Mouse (Mus musculus) limb, embryonic 15.5 days (tissue): ENCODE data around the gene Cped1. TPM values are rescaled to one million over a fixed set of nuclear protein-coding genes. Genes with fewer than 3 reads are reported as not detected.

Source experiments
- ATAC-seq: fragments of 200-750 bp; cut with Nextera tagmentation; 2 replicates; pipeline ENCODE4 v1.8.0; 2017; ENCODE audit warnings: low read depth, moderate TSS enrichment; ENCODE audit not compliant: insufficient number of reproducible peaks, low FRiP score, low TSS enrichment
- H3K27ac ChIP-seq: fragments of 300-500 bp; sonication (generic); 2 replicates; pipeline ENCODE4 v1.5.1; 2015; ENCODE audit warnings: moderate library complexity, mild to moderate bottlenecking, inconsistent platforms
- H3K27me3 ChIP-seq: fragments of 300-500 bp; sonication (generic); 2 replicates; pipeline ENCODE4 v1.6.1; 2015; ENCODE audit warnings: inconsistent platforms
- H3K36me3 ChIP-seq: fragments of 300-500 bp; sonication (generic); 2 replicates; pipeline ENCODE4 v1.6.1; 2015; ENCODE audit warnings: inconsistent platforms
- H3K4me1 ChIP-seq: fragments of 300-500 bp; sonication (generic); 2 replicates; pipeline ENCODE4 v1.6.1; 2015; ENCODE audit warnings: inconsistent platforms
- H3K4me2 ChIP-seq: fragments of 300-500 bp; sonication (generic); 2 replicates; pipeline ENCODE4 v1.6.1; 2015; ENCODE audit warnings: mild to moderate bottlenecking, inconsistent platforms
- H3K4me3 ChIP-seq: fragments of 300-500 bp; sonication (generic); 2 replicates; pipeline ENCODE4 v1.5.1; 2015; ENCODE audit warnings: mild to moderate bottlenecking, inconsistent platforms
- H3K9ac ChIP-seq: fragments of 300-500 bp; sonication (generic); 2 replicates; pipeline ENCODE4 v1.6.1; 2015; ENCODE audit warnings: inconsistent platforms
- H3K9me3 ChIP-seq: fragments of 300-500 bp; sonication (generic); 2 replicates; pipeline ENCODE4 v1.6.1; 2016; ENCODE audit warnings: inconsistent platforms
- WGBS: fragments of 180-500 bp; shearing (Covaris S2); methylation state at CpG from one replicate; pipeline ENCODE4 v1.1.7; 2015; 5-methylcytosine and 5-hydroxymethylcytosine counted together
- polyA plus RNA-seq: library from polyadenylated mRNA; unstranded; fragments of >200 nt; fragmentation: Nextera tagmentation; extraction: Ambion mirVana; gene quantifications from 2 replicates; pipeline ENCODE4 v1.2.1, GENCODE M21; 2015

Gene Cped1
- polyA plus RNA-seq, 1 experiment from 2014 or later, result 43.1 TPM

DNA sequence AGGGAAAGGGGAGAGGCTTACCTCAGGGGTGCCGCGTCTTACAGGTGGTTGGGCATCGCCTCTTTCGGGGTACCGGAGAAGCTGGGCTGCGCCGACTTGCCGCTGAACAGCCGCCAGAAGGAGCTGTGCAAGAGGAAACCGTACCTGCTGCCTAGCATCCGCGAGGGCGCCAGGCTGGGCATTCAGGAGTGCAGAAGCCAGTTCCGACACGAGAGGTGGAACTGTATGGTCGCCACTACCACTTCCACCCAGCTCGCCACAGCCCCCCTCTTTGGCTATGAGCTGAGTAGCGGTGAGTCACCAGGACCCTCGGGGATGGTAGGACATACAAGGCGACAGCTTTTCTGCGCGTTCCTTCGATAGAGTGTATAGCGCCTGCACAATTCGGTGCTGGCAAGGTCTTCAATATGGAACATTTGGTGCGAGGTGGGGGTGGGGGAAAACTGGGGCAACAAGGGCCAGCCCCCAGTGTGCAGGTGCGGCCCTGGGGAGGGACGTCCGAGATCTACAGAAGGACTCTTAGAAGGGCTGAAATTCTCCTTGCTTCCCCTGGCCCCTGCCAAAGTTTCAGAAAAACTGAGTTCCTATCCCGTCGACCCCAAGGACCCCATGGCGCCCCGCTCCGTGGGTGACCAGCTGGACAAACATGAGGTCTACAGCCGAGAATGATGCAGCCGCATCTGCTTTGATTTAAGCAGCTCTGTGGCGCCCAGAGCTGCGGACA, 303.2 kb downstream of the Cped1 start:
- under 1% methylated on average over 38 of the region's 38 CpGs for WGBS
- ATAC-seq, result peak; percentile 44

DNA sequence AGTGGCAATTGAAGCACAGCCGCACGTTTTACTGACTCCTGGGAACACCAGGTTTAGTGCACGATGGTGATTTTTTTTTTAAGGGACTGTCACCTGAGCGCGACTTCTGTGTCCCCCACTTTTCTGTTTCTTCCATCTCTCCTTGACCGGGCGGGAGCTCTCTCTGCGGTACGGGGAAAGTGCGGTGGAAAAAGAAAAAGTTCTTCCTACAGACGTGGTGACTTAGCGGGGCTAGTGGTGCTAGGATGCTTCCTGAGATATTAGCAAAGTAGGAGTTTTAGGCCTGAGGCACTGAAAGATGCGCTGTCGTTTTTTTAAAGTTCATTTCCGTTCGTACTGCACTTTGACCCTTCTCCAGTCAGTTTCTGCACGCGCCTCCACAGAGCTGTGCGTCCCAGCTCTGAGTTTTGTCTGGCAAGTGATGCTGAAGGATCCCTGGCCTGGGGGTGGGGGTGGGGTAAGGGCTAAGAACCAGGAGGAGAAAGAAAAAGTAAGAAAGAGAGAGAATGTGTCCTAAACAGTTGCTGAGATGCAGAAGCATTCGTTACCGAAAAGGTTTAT, 303.8 kb downstream of the Cped1 start:
- Histone ChIP-seq H3K9me3 (no peaks in the 10 kb centered on the region), H3K27me3 (peaks cover 46% of the 10 kb centered on the region), H3K4me2 (peak overlapping the region; percentile 81), H3K36me3 (no peaks in the 10 kb centered on the region), H3K27ac (no peak overlapping the region), H3K9ac (no peak overlapping the region), H3K4me1 (peaks cover 22% of the 10 kb centered on the region), H3K4me3 (peak overlapping the region; percentile 46)
- no peak for ATAC-seq
- 1% methylated on average over 21 of the region's 21 CpGs for WGBS

More for the DNA sequence above, 303.2 kb downstream of the Cped1 start:
- Histone ChIP-seq H3K4me1 (peaks cover 22% of the 10 kb centered on the region), H3K36me3 (no peaks in the 10 kb centered on the region), H3K4me3 (peak overlapping the region; percentile 46), H3K9ac (0 out of 2 replicates have a peak overlapping the region, but pooled peaks have one; percentile 10), H3K27me3 (peaks cover 46% of the 10 kb centered on the region), H3K27ac (no peak overlapping the region), H3K4me2 (peak overlapping the region; percentile 81), H3K9me3 (no peaks in the 10 kb centered on the region)

DNA sequence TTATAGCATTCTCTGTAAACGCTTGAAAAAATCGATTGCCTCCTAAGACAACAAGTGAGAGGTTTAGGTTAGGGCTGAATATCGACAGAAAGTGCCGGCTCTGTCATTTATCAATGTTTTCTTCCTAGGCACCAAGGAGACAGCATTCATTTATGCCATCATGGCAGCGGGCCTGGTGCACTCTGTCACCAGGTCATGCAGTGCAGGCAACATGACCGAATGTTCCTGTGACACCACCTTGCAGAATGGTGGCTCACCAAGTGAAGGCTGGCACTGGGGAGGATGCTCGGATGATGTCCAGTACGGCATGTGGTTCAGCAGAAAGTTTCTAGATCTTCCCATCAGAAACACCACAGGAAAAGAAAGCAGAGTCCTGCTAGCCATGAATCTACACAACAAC, 305.1 kb downstream of the Cped1 start:
- Histone ChIP-seq H3K9ac (no peak overlapping the region), H3K4me1 (peaks cover 22% of the 10 kb centered on the region), H3K27me3 (peaks cover 46% of the 10 kb centered on the region), H3K4me3 (no peak overlapping the region), H3K9me3 (no peaks in the 10 kb centered on the region), H3K4me2 (no peak overlapping the region), H3K27ac (no peak overlapping the region), H3K36me3 (no peaks in the 10 kb centered on the region)
- 75% methylated on average over 8 of the region's 8 CpGs for WGBS
- ATAC-seq, result no peak

DNA sequence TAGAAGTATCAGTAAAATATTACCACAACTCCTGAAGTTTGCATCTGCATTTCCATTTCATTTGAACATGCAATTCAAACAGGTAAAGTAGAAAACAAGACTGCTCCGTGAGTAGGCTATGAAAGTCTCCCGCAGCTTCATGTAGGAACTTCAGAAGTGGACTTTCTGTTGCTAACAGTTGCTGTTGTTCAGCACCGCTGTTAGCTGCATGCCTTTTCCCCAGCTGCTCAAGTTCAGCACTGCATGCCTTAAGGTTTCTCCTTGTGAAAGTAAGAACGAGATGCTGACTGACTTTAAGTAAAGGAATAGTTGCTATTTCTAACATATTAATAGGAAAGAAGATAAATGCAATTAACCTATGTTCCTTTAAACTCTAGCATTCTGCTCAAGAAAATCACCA, 306.3 kb downstream of the Cped1 start:
- Histone ChIP-seq H3K4me2 (no peak overlapping the region), H3K4me3 (no peak overlapping the region), H3K27ac (no peak overlapping the region), H3K9me3 (no peaks in the 10 kb centered on the region), H3K27me3 (peaks cover 36% of the 10 kb centered on the region), H3K4me1 (peaks cover 22% of the 10 kb centered on the region), H3K36me3 (no peaks in the 10 kb centered on the region), H3K9ac (no peak overlapping the region)
- WGBS, result 23% methylated on average over 4 of the region's 4 CpGs
- no peak for ATAC-seq

GRCm38 (mm10) chr6:22293922-22294321, 308.2 kb downstream of the Cped1 start:
- 55% methylated on average over 3 of the region's 3 CpGs for WGBS
- Histone ChIP-seq H3K4me3 (no peak overlapping the region), H3K9ac (no peak overlapping the region), H3K36me3 (no peaks in the 10 kb centered on the region), H3K27me3 (peaks cover 17% of the 10 kb centered on the region), H3K9me3 (no peaks in the 10 kb centered on the region), H3K27ac (no peak overlapping the region), H3K4me2 (no peak overlapping the region), H3K4me1 (peaks cover 10% of the 10 kb centered on the region)
- ATAC-seq, result no peak

- no peaks in the 10 kb centered on the region for H3K36me3 ChIP-seq
- WGBS, result 69% methylated on average over 6 of the region's 6 CpGs
- no peak for ATAC-seq
- no peaks in the 10 kb centered on the region for H3K27me3 ChIP-seq
- H3K4me3 ChIP-seq, result no peak overlapping the region
- no peaks in the 10 kb centered on the region for H3K9me3 ChIP-seq
- no peaks in the 10 kb centered on the region for H3K4me1 ChIP-seq
- H3K27ac ChIP-seq, result no peak overlapping the region
- H3K4me2 ChIP-seq, result no peak overlapping the region
- H3K9ac ChIP-seq, result no peak overlapping the region
These were observed 311.3 kb downstream of the Cped1 start for GRCm38 (mm10) chr6:22297028-22297427.

DNA sequence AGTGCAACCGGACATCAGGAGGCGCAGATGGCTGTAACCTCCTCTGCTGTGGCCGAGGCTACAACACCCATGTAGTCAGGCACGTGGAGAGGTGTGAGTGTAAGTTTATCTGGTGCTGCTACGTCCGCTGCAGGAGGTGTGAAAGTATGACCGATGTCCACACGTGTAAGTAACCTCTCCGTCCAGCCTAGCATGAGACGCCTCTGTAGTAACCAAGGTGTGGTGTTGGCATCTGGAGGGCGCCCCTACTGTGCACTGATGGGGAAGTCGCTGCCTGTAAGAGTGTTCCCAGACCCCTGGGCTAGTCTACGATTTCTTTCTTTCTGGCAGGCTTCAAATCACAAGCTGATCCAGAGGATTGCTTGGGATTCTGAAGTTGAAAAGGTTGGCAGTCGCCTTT, 312.3 kb downstream of the Cped1 start:
- no peaks in the 10 kb centered on the region for H3K4me1 ChIP-seq
- no peaks in the 10 kb centered on the region for H3K36me3 ChIP-seq
- no peak overlapping the region for H3K27ac ChIP-seq
- no peak overlapping the region for H3K4me2 ChIP-seq
- no peak overlapping the region for H3K9ac ChIP-seq
- WGBS, result 53% methylated on average over 14 of the region's 14 CpGs
- no peak for ATAC-seq
- H3K27me3 ChIP-seq, result no peaks in the 10 kb centered on the region
- H3K9me3 ChIP-seq, result no peaks in the 10 kb centered on the region
- H3K4me3 ChIP-seq, result no peak overlapping the region

Other genes with a start within 250 kb of the Cped1 start
- gene Tspan12, start 133.4 kb upstream of the Cped1 start, polyA plus RNA-seq, result 28.2 and 34.9 TPM in 2 replicates
- 49.3 and 51.5 TPM in 2 replicates for gene Ing3, start 36.3 kb upstream of the Cped1 start, polyA plus RNA-seq